Mouse (Mus musculus): ENCODE results near the gene Pqlc2. TPM values are rescaled to one million over a fixed set of nuclear protein-coding genes. Genes with fewer than 3 reads are reported as not detected.

The Pqlc2 gene
- total RNA-seq, 2 experiments from 2014 or later: 6.0 to 6.4 TPM

- DNase-seq: peak; percentile 39
These were observed 65.0 kb downstream of the Pqlc2 start for GRCm38 (mm10) chr4:139245534-139245933.

GRCm38 (mm10) chr4:139244766-139245165 is 65.7 kb downstream of the Pqlc2 start:
- intact Hi-C loops (cut with DNase I; ENCODE audit: low total_unique reads): no loop called here
- no peak for DNase-seq

More at GRCm38 (mm10) chr4:139245534-139245933, 65.0 kb downstream of the Pqlc2 start:
- intact Hi-C loops (cut with DNase I; ENCODE audit: low total_unique reads): no loop called here

- intact Hi-C loops (cut with DNase I; ENCODE audit: low total_unique reads): no loop called here
- DNase-seq: no peak
These were observed 66.3 kb downstream of the Pqlc2 start for GRCm38 (mm10) chr4:139244176-139244575.

Small RNA genes lying within 50 kb of the gene (microRNA-seq; reads per million reads assigned to microRNA genes)
- 0 reads per million in 2 experiments for gene Gm24245
- 0 reads per million in 2 experiments for gene Gm25732

Other genes with a start within 250 kb of the Pqlc2 start
- gene Htr6, start 235.1 kb downstream of the Pqlc2 start, total RNA-seq (2021): not detected
- gene Nbl1, start 217.7 kb downstream of the Pqlc2 start, total RNA-seq (2021): 10 to 100 TPM; 32.2 to 39.6 TPM
- gene Minos1, start 179.6 kb downstream of the Pqlc2 start, total RNA-seq (2021): 100 to 1,000 TPM; 434 to 465 TPM
- gene Capzb, start 117.8 kb downstream of the Pqlc2 start, total RNA-seq (2021): 100 to 1,000 TPM; 590 to 617 TPM
- gene Akr7a5, start within 50 bp of the Pqlc2 start, total RNA-seq (2021): 10 to 100 TPM; 34.2 to 37.4 TPM
- 10 to 100 TPM; 32.3 to 43.5 TPM for gene Mrto4, start 41.9 kb upstream of the Pqlc2 start, total RNA-seq (2021)
- gene Emc1, start 41.9 kb upstream of the Pqlc2 start, total RNA-seq (2021): 10 to 100 TPM; 24.9 to 26.7 TPM
- gene Ubr4, start 41.9 kb upstream of the Pqlc2 start, total RNA-seq (2021): 10 to 100 TPM; 71.7 to 73.6 TPM
- 1 to 10 TPM; 3.9 to 4.9 TPM for gene Iffo2, start 219.8 kb upstream of the Pqlc2 start, total RNA-seq (2021)